In the genomic region with DNA sequence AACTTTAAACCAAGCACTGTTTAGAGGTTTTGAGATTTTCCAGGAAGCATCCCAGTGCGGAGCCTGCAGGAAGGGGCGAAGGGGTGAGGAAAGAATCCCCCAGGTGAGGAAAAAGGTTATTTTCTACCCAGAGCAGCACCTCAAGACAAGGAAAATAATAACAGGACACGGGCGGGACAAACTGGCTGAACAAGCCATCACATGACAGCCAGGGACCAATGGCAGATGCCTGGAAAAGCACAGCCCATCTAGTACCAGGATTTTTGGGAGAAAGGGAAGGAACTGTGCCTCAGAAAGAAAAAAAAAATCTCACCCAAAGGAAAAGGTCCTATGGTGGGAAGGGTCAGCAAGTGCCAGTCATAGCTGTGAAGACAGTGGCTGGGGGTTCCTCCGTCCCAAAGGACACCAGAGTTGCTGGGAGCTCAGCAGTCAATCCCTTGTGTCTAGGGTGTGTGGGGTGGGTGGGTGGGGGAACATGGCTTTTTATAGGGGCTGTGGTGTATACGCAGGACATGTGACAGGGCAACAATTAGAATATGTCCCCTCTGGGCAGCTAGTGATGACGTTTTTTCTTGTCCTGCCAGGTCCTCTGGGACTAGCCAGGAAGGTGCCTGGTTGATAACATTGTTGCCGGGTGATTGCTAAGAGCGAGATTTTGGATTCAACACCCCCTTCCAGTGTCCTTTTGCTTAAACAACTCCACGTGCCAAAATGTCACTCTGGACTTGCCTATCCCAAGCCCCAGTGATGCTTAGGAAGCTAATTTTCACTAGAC, we compare ENCODE assay signal across 1 mouse cellular context.
A peak's percentile ranks its signal among the peaks of the same experiment; 100 is the strongest.
TF ChIP-seq lines count a peak whose summit lies in the region.

No protein-coding gene starts in this region.

TF ChIP-seq in CH12.LX, 34 proteins besides CTCF, POLR2A, EP300 and RAD21:
- TF ChIP-seq BHLHE40 (IDR thresholded peaks at IDR 0.05; ENCODE audit: low read depth, low read length), result peak; percentile 31; the same call in 1 of the 2 replicates
- TF ChIP-seq ETS1 (conservative IDR thresholded peaks at IDR 0.05; ENCODE audit: low read depth, low read length), result no peak
- TF ChIP-seq MAZ (IDR thresholded peaks at IDR 0.05; ENCODE audit: low read depth, low read length), result no peak
- peak; percentile 52; the same call in 1 of the 2 replicates for TF ChIP-seq USF2 (conservative IDR thresholded peaks at IDR 0.05; ENCODE audit: low read depth, low read length)
- no peak for TF ChIP-seq TCF12 (IDR thresholded peaks at IDR 0.05; ENCODE audit: low read depth, low read length)
- TF ChIP-seq MAX (IDR thresholded peaks at IDR 0.05; ENCODE audit: low read length), result peak; percentile 11; the same call in 1 of the 2 replicates
- TF ChIP-seq MXI1 (IDR thresholded peaks at IDR 0.05; ENCODE audit: low read depth, low read length), result peak; percentile 61; the same call in 1 of the 2 replicates
- peak; percentile 30; the same call in 1 of the 2 replicates for TF ChIP-seq IRF4 (IDR thresholded peaks at IDR 0.05; ENCODE audit: low read depth, low read length)
- no peak for TF ChIP-seq CHD1 (IDR thresholded peaks at IDR 0.05; ENCODE audit: low read depth, low read length)
- no peak for TF ChIP-seq ZKSCAN1 (IDR thresholded peaks at IDR 0.05; ENCODE audit: borderline replicate concordance, low read depth, low read length)
- peak; percentile 50; the same call in 1 of the 2 replicates for TF ChIP-seq HCFC1 (IDR thresholded peaks at IDR 0.05; ENCODE audit: low read depth, low read length)
- peak; percentile 66 for TF ChIP-seq USF1 (IDR thresholded peaks at IDR 0.05; ENCODE audit: low read depth, low read length)
